Mouse (Mus musculus): ENCODE data around the gene Tab2.
A peak's percentile ranks its signal among the peaks of the same experiment; 100 is the strongest.
"Not testable (repeated sequence)": the region's sequence is repeated elsewhere in the genome, so short reads cannot be mapped to it uniquely, and the experiment has no call there.

Tab2 gene

DNA sequence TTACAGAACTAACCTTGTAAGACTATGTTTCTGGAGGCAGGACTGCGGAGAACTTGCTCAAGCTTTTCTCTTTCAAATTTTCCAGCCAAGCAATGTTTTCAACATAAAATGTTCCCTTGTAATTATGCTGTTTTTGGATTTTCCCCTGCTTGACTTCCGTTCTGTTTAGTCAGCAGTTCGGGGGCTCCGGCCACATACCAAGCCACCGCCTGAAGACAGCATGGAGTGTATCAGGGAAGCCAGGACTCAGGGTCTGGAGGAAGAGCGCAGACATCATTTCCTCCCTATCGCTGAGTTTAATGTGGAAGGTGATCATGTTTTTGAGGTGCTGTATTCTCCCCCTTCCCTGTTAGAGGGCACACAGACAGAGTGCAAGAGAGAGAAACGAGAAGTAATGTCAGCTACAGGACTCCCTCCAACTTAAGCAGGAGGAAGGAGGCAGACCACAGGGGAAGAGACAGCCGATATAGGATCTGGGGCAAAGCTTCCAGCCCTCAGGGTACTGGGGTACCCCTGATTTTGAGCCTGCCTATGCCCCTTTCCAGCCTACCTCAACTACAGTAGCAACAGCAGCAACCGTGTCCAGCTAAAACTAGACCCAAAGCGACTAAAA is 67.7 kb downstream of the Tab2 start:
- DNase-seq (ENCODE audit: low read depth): no peak

DNA sequence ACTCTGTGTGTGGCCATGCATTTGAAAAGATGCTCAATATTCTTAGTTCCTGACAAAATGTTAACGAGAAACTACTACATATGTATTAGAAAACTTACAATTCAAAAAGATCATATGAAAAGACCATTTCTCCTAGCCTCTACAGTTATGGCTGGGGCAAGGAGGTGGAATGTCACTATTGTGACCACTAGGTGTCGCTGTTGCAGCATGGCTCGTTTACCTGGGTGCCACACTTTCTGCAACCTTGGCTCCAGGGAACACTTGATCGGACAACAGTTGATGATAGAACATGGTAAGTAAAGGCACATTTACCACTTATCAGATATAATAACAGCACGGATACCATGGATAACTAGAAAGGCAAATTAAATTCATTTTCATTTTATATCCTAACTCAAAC is 72.5 kb downstream of the Tab2 start:
- peak; percentile 75 for DNase-seq (ENCODE audit: low read depth)

DNA sequence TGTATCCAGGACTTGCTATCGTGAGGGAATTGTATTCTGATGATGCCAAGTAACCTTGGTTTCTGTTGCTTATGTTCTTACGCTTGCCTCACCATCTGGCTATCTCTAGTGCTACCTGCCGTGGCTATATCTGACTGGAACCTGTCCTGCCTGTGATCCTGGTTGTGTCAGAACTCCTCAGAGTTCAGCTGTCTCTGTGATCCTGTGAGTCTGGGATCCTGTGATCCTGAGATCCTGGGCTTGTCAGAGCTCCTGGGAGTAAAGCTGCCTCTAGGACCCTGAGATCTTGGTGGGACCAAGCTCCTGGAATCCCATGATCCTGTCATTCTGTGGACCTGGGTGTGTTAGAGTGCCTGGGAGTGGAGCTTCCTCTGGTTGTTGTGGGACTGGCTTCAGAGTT is 74.1 kb downstream of the Tab2 start:
- DNase-seq (ENCODE audit: low read depth): no peak

- not testable (repeated sequence) for DNase-seq (ENCODE audit: low read depth)
Observed at GRCm38 (mm10) chr10:7880283-7880682, 75.7 kb downstream of the Tab2 start.

- peak; percentile 9 for DNase-seq (ENCODE audit: low read depth)
Observed at GRCm38 (mm10) chr10:7874194-7874593, 81.8 kb downstream of the Tab2 start.

DNA sequence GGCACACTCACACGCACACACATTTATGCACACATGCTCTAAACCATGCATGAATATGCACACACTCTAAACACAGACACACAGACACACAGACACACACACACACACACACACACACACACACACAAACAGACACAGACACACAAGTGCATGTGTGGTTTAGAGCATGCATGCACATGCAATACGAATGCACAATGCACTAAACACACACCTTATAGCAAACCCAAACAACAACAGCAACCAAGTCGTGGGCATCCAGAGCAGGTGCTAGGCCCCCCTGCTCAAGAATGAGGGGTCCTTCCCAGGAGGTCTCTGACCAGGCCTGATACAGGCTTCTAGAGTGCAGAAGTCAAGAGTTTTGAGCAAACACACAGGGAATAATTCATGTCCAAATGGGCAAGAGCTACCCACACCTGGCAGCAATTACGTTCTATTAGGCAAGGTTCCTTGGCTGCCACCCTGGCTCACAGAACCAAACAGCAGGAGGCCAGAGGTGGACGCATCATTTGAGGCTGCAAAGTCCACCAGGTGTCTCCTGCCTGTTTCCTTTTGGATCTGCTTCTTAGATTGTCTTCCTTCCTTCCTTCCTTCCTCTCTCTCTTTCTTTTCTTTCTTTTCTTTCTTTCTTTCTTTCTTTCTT is 84.5 kb downstream of the Tab2 start:
- DNase-seq (ENCODE audit: low read depth): no peak

DNA sequence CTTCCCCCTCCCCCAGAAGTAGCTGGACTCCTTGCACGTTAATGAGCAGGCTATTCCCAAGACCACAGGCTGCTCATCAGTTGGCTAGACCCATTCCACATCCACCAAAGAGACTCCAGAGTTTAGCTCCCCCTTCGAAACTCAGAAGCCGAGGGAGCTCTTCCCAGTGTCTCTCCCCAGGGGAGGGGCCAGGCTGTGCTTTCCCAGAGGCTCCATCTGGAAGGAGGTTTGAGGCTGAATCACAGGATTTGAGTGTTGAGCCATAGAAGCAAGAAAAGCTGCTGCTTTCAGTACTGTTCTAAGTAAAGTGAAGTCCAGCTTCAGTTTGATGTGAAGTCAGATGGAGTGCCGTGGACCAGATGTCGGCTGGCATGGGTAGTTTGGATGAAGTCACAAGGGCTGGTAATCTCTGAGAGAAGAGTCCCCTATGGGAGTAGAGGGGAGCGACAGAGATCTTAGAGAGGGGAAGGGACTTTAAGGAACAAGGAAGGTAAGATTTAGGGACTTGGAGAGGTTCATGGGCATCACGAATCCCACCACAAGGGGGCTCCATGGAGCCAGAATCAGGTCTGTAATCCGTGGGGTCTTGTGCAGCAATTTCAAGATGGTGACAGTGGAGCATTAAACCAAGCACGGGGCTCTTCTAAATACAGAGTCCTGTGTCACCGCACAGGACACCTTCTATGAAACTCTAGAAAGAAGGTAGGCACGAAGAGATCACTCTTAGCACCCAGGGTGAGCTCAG is 85.3 kb downstream of the Tab2 start:
- DNase-seq (ENCODE audit: low read depth): peak; percentile 75

DNA sequence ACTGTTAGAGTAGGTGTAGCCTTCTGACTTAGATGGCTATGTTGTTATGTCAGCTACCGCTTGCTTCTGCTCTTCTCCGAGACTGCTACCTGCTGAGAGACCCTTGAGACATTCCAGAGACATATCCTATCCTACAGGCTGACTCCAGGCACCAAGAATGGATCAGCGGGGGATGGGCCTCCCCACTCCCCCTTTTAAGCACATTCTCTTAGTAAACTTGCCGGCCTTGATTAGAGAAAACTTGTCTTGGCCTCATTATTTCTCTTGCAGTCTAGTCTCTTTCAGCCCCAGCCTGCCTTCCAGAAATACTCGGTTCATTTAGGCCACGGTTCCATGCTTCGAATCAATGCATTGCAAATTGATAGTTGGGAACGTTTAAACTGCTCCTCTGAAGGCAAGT is 86.3 kb downstream of the Tab2 start:
- no peak for DNase-seq (ENCODE audit: low read depth)

- DNase-seq (ENCODE audit: low read depth): no peak
Observed at GRCm38 (mm10) chr10:7867666-7868030, 88.4 kb downstream of the Tab2 start.

DNA sequence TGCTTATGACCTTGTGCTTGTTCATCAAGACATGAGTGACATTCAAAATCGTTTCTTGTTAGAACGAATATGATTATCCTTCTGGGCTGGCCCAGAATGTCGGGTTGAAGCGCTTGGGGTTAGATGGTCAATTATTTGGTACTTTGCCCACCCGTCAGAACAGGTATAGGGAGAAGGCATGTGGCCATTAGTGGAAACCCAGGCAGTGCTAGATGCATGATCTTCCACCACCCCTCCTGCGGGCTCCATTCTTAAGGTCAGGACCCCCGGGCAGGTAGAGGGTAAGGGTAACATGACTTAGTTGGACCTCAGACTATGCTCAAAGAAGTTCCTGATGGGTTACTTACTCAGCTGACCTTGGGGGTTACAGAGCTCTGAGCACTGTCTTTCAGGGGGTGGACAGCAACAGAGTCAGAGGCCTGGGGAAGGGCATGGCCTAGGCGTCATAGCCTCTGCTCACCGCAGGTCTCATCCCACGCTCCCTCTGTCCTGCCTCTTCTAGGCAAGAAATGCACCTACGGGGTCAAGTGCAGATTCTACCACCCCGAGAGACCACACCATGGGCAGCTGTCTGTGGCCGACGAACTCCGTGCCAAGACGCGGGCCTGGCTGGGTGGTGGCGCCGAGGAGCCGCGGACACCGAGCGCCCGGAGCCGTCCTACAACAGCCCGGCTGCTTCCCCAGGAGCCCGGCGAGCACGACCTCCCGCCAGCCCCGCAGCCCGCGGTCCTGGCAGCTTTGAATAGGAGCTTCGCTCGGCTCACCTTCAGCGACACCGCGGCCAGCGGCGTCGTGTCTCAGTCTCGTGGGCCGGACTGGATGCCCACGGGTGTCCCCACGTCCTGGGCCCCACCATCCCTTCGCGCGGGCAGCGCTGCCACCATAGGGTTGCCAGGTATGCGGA is 89.0 kb downstream of the Tab2 start:
- no peak for DNase-seq (ENCODE audit: low read depth)

- no peak for DNase-seq (ENCODE audit: low read depth)
Observed at GRCm38 (mm10) chr10:7864806-7865205, 91.2 kb downstream of the Tab2 start.

GRCm38 (mm10) chr10:7864184-7864583 is 91.8 kb downstream of the Tab2 start:
- no peak for DNase-seq (ENCODE audit: low read depth)

DNA sequence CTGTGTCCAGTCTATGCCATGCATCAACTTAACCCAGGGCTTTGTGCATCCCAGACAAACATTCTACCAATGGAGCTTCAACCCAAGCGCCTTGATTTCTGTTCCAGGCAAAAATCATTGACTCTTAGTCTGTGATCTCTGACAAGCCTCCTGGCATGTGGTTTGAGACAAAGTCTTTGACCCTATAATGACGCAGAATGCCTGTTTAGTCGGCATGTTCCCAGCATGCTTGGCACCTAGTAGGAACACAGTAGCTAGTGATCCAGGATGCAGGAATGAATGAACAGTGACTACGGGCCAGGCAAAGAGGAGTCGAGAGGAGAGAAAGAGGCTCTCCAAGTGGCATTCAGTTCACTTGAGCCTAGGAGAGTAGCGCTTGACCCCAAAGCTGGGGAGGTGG is 92.6 kb downstream of the Tab2 start:
- DNase-seq (ENCODE audit: low read depth): no peak

GRCm38 (mm10) chr10:7861937-7862657 is 93.9 kb downstream of the Tab2 start:
- no peak for DNase-seq (ENCODE audit: low read depth)

DNA sequence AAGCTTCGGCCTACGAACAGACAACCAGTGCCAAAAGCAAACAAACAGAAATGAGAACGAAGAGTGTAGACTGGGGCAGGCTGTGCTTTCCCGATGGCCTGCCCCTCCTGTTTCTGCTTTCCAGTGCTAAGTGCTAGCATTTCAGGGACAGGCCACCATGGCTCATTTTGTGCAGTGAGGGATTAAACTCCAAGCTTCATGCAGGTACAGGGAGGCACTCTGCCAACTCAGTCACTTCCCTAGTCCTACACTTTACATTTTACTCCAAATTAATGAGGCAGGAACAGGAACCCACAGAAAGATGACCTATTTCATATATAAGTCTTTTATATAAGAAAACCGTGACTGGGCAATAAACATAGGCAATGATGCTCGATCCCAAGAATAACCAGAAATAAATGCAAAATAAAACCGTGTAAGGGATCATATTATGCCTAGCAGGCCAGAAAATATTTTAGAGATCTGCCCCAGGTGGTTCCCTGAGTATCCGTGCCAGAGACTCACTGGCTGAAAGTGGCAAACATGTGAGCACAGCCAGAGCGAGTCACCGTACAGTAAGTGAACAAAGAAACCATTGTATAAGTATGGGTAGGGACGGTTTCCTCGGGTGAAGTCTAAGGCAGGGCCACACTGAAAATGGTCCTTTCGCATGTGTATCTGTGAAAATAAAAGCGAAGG is 94.6 kb downstream of the Tab2 start:
- no peak for DNase-seq (ENCODE audit: low read depth)

DNA sequence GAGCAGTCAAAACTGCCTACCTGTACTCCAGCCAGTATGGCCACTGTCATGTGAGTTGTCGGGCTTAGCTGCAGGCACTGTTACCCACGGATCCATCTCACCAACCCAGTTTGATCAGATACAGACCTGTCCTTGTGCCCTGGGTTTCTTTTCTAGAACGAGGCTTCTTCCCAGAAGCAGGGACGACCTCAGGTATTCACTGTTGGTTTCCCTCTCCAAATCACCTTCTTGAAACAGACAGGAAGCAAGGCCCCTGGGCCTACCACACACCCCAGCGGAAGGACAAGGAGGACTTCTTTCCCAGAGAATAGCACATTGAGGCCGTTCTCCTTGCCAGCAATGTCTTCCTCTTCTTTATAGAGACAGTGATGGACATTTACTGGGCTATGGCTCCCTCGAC is 95.5 kb downstream of the Tab2 start:
- no peak for DNase-seq (ENCODE audit: low read depth)
